ENCODE assay signal across 19 mouse cellular contexts in genomic region chr1:183749126-183749525, GRCm38 (mm10).
DNase-seq lines count a peak whose midpoint lies in the region; ATAC-seq and TF ChIP-seq lines count a peak whose summit lies in the region.
"Had no signal": no experiment of that assay in that cellular context is flagged by ENCODE, and none has a peak within 500 bp of the region (broad histone marks: within the 10 kb centered on the region; RNA-seq: fewer than 3 reads in every experiment).

No protein-coding gene starts in this region.

- no peak overlapping the region for H3K27ac ChIP-seq in heart, adult 2 months
- H3K27ac ChIP-seq: forebrain, embryonic 12.5 days; liver, embryonic 13.5 days; midbrain, embryonic 10.5 days; neural tube, embryonic 15.5 days had no signal

- no peak overlapping the region for H3K4me3 ChIP-seq in heart, adult 2 months
- H3K4me3 ChIP-seq: forebrain, embryonic 12.5 days; liver, embryonic 13.5 days; midbrain, embryonic 10.5 days; myocyte; neural tube, embryonic 15.5 days had no signal

- TF ChIP-seq POLR2A in heart, adult 2 months (IDR thresholded peaks at IDR 0.05; ENCODE audit: insufficient read depth, low read depth, low read length), result no peak

- WGBS in heart, adult 2 months, result 66% methylated on average over 2 of the region's 2 CpGs

- no peak for ATAC-seq in erythroid progenitor cell, adult 5-6 weeks (replicated peaks; ENCODE audit: low FRiP score, poor library complexity, severe bottlenecking)
- ATAC-seq: hindbrain, embryonic 16.5 days had no signal

- H3K4me1 ChIP-seq in heart, adult 2 months (ENCODE audit: control insufficient read depth, insufficient read depth, low read length), result no peaks in the 10 kb centered on the region
- H3K4me1 ChIP-seq: forebrain, embryonic 12.5 days; liver, embryonic 13.5 days; midbrain, embryonic 10.5 days; neural tube, embryonic 15.5 days had no signal

- no peaks in the 10 kb centered on the region for H3K27me3 ChIP-seq in heart, adult 2 months (ENCODE audit: control insufficient read depth, insufficient read depth, low read length)
- H3K27me3 ChIP-seq: forebrain, embryonic 12.5 days; liver, embryonic 13.5 days; neural tube, embryonic 15.5 days had no signal

- peak; percentile 20; the same call in 1 of the 2 replicates for TF ChIP-seq CTCF in heart, adult 2 months (IDR thresholded peaks at IDR 0.05)

- intact Hi-C loops in heart, adult 2 months (cut with DNase I), result no loop called here
- intact Hi-C loops in heart, postnatal 36 days (cut with DNase I), result no loop called here

- H3K79me2 ChIP-seq in heart, adult 2 months (replicated peaks; ENCODE audit: control insufficient read depth, insufficient read depth, low read length), result no peaks in the 10 kb centered on the region

- no peak overlapping the region for H3K9ac ChIP-seq in heart, adult 2 months (ENCODE audit: low read depth, low read length)
- H3K9ac ChIP-seq: forebrain, embryonic 12.5 days; liver, embryonic 13.5 days; neural tube, embryonic 15.5 days had no signal

- DNase-seq in heart, adult 2 months, result no peak
- no peak for DNase-seq in heart, postnatal 36 days
- peak; percentile 10 to 16 for DNase-seq in layer of hippocampus, postnatal 10 days (ENCODE audit: low spot score in 2 of 2)
- no peak for DNase-seq in layer of hippocampus, adult 8-10 months (ENCODE audit: low spot score in 2 of 2)
- peak; percentile 6 for DNase-seq in right cerebral cortex, postnatal 14 days
- DNase-seq in right cerebral cortex, adult 18-20 months, result no peak
- DNase-seq: cerebellum, adult 11-12 months; cerebellum, postnatal 25 days; heart, adult 18-20 months; kidney, adult 2 months; liver, embryonic 13.5 days; lung, postnatal 36 days; thymus, adult 18-20 months had no signal

- no peak for TF ChIP-seq EP300 in heart, adult 2 months (IDR thresholded peaks at IDR 0.05; ENCODE audit: insufficient read depth, low read depth, low read length)

- H3K36me3 ChIP-seq in heart, adult 2 months (ENCODE audit: control insufficient read depth, insufficient read depth, low read length), result no peaks in the 10 kb centered on the region
- H3K36me3 ChIP-seq: forebrain, embryonic 12.5 days; liver, embryonic 13.5 days; midbrain, embryonic 10.5 days; neural tube, embryonic 15.5 days had no signal

Comparison
In these comparisons a context has a peak if more than half of its experiments do, and no peak if none do; other contexts are left out.
1. DNase-seq: peak in layer of hippocampus, postnatal 10 days (2 of 2) and right cerebral cortex, postnatal 14 days (single experiment); none in heart, adult 2 months (0 of 2), heart, postnatal 36 days (0 of 2), layer of hippocampus, adult 8-10 months (0 of 2) and right cerebral cortex, adult 18-20 months (single experiment).